Mouse (Mus musculus) megakaryocyte, adult 5-6 weeks (primary cell): ENCODE results near the gene Ltf. TPM values are rescaled to one million over a fixed set of nuclear protein-coding genes. Genes with fewer than 3 reads are reported as not detected.
A peak's percentile ranks its signal among the peaks of the same experiment; 100 is the strongest.

Experiments
- ATAC-seq: 2 replicates; pipeline ENCODE4 v1.8.0; 2016; ENCODE audit warnings: mild to moderate bottlenecking, inconsistent platforms; ENCODE audit not compliant: poor library complexity, severe bottlenecking
- total RNA-seq, 2 experiments: library from RNA; stranded (forward) in 1 of 2; stranded (reverse) in 1 of 2; fragments of 153-499, 151-499 nt in 1 of 2; fragments of 221-1000, 200-1000 nt in 1 of 2; gene quantifications; 2 replicates each; pipeline versions ENCODE4 v1.2.3 to v1.2.4; 2015 to 2017

Ltf gene
- total RNA-seq (2015) (1,347 and 1,763 TPM in 2 replicates), total RNA-seq (2017) (1,568 and 2,380 TPM in 2 replicates)

DNA sequence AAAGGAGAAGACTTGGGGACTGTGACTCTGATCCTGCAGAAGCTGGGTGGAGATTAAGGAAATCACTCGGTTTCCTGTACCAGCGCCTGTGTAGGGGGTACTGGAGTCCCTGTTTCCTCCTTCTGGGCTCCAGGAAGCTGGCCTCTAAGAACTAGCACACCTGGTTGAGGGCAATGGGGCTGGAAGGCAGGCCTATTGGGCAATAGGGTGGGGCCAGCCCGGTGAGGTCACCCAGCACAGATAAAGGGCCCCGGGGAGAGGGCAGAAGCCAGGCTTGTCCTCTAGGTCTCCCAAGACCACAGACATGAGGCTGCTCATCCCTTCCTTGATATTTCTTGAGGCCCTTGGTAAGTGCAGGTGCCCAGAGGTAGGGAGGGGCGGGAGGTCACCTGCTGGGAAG, at the start of gene Ltf:
Gene Ltf (plus strand): TSS at position 250 of the 400 bp plus-strand sequence.
- ATAC-seq = peak; percentile 80

DNA sequence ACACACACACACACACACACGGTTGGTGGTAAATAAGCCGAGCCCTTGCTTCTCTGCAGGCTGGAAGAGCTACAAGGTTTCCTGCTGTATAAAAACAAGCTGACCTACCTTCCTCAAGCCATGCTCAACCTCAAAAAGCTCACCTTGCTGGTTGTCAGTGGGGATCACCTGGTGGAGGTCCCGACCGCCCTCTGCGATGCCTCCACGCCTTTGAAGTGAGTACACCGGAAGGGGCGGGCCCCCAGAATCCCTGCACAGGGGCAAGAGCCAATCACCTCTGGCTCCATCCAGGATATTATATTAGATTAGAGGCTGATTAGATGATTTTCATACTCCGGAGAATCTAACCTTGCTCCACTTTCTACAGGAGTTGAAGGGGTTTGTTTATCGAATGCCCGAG, 39.7 kb upstream of the Ltf start:
- ATAC-seq = no peak

DNA sequence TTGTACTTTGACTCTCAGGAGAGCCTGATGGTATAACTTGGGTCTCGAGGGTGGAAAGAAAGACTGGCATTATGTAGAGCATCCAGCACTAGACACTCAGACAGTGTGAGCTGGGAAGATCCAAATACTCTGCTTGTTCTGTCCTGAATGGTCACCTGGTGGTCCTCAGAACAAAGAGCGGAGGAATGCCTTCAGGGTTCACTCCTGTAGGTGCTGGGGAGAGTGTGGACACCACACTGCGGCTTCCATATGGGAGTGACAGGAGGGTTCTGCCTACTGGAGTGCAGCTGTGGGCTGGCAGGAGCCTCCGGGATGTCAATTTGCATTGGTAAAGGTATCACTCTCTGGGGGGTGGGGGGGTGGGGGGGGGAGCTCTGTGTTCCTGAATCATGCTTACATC, 36.7 kb upstream of the Ltf start:
- ATAC-seq = no peak

DNA sequence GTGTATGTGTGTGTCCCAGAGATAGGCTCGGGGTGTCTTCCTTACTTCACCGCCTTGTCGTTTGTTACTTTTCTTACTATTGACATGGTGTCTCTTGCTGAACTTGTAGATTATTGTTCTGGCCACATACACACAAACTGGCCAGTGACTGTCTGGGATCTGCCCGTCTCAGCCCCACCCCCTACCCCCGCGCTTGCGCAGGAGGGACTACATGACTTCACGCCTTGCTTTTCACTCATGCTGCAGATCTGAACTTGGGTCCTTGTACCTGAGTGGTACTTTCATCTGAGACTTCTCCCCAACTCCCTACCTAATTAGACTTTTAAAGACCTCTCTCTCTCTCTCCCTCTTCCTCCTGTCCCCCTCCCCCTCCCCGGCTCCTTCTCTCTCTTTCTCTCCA, 35.0 kb upstream of the Ltf start:
- no peak for ATAC-seq

DNA sequence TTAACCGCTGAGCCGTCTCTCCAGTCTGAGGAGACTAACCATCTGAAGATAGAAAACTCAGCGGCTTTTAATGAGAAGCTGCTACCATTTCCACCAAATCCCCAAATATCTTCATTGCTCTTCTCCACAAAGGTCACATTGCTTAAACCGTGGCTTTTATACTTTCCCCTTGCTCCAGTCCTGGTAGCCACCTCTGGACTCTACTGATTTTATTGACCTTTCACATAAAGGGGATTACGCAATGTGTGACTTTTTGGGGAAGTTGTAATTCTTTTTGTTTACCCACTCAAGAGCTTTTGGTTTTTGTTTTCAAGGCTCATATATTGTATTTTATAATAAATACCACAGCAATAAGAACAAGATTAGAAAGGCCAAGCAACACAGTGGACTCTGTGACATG, 33.5 kb upstream of the Ltf start:
- ATAC-seq = no peak

DNA sequence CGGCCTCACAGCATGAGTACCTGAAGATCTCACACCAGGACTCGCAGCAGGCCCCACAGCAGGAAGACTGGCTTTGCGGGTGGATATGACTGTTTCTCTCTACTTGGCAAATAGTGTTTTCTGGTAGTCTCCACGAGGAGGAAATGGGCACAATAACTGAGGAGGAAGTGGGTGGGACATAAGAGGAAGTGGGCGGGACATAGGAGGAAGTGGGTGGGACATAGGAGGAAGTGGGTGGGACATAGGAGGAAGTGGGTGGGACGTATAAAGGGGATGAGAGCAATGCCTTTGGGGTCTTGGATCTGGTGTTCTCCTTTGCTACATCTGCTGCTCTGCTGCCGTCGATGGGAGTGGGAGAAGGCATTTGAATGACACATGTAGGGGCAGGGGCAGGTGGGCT, 33.1 kb upstream of the Ltf start:
- 0 out of 2 replicates have a peak, but pooled peaks have one; percentile 27 for ATAC-seq

DNA sequence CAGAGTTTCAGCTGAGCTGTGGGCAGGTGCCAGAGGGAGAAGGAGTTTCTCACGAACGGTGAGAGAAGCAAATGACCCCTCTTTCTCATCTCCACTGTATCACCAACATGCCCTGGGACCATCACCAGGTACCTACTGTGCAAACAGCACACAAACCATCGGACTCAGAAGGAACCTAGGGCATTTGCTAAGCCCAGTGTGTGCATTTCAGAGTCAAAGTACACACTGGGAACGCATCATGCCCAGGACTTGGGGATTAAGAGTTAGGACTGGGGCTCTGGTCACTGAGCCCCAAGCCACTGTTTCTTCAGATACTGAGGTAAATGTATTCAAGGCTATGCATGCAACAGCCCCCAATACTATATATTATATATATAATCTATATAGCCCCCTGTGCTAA, 31.7 kb upstream of the Ltf start:
- no peak for ATAC-seq

DNA sequence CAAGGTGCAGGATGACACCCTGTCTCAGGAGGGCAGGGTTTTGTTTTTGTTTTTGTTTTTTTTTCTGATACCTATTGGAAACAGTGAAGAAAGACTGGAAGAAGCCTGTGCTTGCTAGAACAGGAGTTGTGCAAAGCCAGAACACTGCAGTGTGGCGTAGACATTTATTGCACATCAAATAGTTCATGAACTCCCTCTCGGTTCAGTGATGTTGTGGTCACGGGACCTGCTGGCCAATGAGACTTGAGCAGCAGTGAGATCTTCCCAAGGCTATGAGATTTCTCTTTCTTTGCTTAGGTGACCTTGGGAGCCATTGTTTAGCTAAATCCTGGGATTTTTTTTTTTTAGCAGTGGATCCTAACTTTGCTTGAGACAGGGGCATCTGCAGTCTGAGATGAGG, 31.0 kb upstream of the Ltf start:
- no peak for ATAC-seq

DNA sequence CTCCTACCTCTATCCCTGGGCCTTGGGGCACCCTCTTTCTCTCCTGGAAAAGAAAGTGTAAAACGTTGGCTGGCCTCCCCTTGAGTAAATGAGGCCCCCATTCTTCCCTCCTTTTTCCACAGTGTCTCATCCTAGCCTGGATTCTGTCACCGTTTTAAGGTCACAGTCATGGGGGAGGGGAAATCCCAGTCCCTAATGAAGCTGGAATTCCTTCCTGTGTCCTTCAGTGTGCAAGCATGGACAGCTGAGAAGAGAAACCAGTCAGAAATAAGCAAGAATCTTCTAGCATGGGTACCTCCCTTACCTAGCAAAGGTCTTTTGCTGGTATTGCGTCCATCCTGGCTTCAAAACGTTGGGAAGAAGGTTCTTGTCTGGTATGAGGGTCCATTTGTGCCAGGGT, 29.9 kb upstream of the Ltf start:
- ATAC-seq = no peak

DNA sequence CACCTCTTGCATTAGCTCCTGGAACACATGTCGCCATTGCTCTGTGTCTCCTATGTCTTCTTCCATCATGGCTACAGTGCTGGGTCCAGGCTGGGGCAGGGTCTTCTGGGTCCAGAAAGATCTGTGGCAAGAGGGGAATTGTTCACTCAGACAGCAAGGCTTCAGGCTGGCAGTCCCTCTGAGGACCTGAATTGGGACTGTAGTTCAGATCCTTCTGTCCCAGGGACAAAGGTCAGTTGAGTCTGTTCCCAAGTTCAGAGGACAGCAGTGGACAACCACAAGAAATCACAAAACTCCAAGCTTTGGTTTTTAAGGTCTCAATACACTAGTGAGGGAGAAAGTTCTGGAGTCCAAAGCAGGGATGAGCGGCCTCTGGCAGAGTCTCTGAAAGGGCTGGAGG, 29.5 kb upstream of the Ltf start:
- ATAC-seq = no peak

DNA sequence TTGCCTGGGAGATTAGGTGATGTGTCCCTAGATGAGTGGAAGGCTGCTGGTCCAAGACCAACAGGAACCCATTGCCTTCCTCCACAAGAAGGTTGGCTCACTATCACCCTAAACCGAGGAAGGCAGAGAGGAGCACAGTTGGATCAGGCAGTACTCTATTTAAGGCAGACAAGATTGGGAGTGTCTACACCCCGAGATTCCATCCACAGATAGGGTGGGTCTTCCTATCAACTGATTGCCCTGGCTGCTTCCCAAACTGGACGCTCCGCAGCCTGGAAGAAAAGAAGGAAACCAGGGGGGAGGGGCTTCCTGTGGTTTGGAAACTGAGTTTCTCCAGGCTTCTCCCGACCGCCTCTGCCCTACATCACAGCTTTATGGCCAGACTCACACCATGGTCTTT, 28.9 kb upstream of the Ltf start, which contains the start of gene Rtp3:
Gene Rtp3 (minus strand): TSS at position 380 of the 400 bp plus-strand sequence.
- ATAC-seq = no peak

DNA sequence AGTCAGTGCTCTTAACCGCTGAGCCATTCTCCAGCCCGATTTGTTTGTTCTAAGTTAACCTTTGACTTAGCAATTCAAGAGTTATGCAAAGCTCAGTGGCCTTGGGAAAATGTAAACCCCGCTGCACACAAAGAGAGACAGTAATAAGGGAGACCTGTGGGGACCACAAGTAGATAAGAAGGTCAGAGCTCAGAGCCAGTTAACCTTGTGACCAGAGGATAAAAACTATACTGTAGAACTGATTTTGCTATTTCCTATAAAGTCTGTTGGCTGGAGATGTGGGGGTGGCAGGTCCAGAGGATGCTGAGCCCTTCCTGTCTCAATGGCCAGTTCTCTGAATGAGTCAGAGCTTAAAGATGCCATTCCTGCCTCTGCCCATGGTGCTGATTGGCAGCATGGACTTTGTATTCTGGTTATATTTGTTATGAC, 25.8 kb upstream of the Ltf start:
- ATAC-seq = no peak

DNA sequence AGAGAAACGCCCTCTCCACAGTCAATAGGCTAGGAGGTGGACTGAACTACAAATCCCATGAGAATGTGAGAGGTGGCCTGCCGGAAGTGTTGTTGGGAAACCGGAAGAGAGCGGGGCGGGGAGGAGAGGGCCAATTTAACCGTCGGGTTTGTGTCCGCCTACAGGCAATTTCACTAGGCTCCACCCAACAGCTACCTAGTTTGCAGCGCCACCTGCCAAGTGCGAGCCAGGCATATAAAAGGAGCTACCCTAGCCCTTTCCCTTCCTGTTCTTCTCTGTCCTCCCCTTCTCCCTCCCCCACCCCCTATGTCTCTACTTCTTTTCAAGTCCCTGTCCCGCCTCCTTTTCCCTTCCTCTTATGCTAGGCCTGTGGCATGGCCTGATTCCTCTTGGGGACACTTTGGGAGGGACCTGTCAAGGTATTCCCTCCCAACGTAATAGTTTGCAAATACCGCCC, 24.3 kb upstream of the Ltf start:
- ATAC-seq = peak; percentile 90

DNA sequence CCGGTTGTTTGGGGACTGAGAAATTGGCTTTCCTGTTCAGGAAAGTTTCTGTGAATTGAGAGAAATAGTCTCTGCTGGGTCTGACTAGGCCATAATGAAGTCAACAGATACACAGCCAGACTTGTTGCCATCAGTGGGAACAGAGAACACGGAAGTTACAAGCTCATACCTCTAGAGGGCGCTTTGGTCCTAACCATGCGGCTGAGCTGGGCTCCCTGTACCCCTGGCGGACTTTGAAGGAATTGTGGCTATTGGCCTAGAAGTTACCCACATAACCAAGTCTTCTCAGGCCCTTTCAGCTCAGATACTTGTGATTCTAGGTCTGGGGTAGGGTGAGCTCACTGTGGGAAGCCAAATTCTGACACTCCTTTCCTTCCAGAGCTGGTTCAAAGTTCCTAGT, 21.8 kb upstream of the Ltf start:
- ATAC-seq = peak; percentile 84

DNA sequence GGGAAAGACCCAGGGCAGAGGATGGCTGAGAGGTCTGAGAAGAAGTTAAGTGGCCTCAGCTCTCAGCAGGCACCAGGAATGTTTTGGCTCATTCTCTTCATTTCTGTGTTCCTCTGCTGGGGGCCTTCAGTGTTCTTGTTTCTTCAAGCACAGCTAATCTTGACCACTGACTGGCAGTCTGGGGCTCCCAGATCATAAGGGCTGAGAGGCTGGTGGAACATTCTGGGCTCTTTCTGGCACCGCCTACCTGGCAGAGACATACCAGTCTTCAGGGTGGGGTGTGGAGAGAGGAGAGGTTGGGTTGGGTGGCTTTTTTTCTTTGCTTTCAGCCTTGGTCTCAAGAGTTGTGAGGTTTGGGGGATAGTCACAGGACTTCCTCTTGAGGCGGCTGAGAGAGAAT, 20.0 kb upstream of the Ltf start:
- ATAC-seq = no peak

DNA sequence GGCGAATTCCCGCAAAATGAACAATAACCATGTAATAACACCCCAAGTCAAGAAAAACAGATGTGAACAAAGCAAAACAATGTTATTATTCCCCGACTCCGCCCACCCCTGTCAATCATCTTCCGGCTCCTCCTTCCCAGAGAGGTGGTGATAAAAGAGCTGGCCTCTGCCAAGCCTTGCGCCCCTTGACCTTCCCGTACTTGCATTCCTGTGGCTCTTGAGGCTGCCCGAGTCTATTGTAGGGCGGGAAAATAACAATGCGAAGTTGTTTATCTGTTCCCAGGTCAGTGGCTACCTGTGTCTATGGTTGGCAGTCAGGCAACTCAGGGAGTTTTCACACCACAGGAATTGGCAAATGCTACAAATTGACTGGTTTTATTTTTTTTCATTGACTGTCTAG, 19.2 kb upstream of the Ltf start:
- ATAC-seq = no peak

DNA sequence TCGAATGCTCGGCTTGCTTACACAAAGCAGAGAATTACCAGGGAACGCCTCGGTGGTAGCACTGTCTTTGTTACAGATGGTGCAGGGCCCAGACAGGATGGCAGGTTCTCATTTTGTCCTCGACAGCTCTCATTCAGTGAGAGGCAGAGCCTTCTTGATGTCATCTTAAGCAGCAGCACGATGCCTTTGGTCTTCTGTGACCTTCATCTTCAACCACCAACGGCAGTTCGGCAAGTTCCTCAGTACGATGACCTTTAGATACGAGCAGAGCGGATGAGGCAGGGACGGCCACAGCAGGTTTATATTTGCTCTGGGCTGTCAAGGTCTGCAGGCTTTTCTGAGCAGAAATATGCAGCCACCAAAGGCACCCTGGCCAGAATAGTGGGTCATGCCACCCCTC, 17.4 kb upstream of the Ltf start:
- ATAC-seq = no peak

DNA sequence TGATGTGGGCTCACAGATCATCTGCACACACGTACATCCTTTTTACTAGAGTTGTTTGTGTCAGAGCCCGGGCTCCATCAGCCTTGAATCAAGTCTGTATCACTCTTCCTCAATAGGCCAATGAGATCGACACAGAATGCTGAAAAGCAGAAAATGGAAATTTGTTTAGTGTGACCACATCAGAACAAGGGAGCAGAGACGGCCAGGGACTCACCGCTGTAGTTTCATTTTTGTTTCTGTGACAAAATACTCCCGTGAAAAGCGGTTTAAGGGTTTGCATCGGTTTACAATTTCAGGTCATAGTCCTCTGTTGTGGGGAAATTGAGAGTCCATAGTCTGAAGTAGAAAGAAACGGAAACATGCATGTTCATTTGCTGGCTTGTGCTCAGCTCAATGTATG, 15.8 kb upstream of the Ltf start:
- no peak for ATAC-seq

DNA sequence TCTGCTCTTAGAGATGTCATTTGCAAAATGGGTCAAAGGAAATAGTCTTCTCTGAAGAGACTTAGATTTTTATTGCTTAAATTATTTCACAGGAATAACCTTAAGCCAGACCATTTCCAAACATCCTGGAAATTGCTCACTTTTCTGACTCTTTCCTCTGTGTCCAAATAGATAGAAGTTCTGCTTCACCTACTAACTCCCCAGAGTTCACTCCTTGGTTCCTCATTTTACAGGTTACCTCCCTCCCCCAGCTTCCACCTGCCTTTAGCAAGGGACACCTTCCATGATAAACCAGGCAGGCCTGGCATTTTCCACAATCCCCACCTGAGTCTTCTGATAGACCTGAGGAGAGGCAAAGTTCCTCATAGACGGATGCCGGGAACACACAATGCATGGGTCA, 12.5 kb upstream of the Ltf start:
- ATAC-seq = peak; percentile 62

DNA sequence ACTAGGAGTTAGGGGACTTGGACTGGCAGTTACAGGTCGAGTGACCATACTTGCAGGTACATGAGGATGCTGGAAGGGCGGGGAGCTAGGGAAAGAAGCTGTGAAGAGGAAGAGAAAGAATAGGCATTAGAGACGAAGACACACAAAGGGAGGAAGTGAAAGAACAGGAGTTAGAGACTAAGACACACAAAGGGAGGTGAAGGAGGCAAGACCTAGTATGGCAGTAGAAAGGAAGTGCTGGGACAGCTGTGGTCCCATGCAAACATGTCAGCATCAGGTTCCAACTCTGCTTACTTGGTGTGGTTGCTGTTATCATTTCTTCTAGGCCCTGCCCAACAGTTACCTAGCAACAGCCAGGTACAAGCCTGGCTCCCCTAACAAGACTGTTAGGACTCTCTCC, 9.3 kb upstream of the Ltf start:
- ATAC-seq = peak; percentile 67

DNA sequence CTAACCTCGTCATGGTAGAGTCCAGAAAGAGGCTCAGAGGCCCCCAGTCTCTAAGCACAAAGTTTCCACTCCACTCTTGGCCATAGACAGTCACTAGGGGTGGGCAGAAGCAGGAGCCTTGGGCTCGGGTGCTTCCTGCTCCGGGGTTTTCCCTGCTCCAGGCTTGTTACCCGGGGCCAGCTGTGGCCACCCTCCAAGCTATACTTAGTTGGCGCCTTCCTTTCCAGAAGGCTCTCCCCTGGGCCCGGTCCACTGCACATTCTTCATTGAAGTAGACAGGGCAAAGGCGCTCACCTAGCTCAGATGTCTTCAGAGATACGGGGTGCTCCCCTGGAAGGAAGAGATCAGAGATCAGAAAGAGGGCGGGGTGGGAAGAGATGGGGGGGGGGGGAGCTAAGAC, 7.5 kb upstream of the Ltf start:
- no peak for ATAC-seq

DNA sequence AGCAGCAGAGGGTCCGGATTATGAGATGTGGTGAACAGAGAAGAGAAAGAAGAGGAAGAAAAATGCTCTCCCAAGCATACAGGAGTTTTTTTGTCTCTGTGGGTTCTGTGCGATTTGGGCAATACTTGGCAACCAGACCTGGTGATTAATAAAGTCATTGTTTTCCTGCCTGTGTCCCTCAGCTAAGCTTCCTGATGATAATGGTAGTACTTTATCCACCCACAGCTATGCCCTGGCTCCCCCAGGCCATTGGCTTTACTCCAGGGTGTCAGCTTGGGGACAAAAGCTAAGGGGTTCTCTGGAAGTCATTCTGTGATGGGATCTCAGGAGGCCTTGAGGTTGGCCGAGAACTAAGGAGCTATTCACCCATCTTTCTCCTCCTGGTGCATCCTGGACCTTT, 7.0 kb upstream of the Ltf start:
- no peak for ATAC-seq

DNA sequence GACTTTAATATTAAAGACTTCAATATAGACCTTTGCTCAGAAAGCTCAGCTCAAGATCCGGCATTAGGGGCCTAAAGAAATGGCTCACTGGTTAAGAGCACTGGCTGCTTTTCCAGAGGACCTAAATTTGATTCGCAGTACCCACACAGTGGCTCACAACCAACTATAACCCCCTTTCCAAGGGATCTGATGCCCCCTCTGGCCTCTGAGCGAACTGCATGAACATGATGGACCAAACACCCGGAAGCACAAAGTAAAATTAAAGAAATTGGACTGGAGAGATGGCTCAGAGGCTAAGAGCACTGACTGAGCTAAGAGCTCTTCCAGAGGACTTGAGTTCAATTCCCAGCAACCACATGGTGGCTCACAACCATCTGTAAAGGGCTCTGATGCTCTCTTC, 3.4 kb upstream of the Ltf start:
- ATAC-seq = no peak

DNA sequence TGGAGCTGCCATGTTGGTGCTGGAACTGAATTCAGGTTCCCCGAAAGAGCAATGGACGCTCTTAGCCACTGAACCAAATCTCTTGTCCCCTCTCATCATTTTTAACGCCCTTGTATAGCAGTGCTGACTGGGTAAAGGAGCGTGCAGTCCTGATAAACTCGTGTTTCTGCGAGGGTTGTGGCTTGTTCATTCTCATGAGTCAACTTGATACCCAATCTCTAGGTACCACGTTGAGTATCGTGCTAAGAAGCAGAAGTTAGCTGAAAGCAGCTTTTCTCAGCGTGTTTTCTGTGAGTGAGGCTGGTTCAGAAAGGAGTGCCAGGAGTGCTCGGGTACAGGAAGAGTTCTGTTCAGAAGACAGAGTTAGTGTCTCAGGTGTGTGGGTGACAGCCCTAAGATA, 7.7 kb downstream of the Ltf start:
- ATAC-seq = no peak
